Mouse (Mus musculus): Measurements from ENCODE around the gene Mbd3.

The Mbd3 gene

GRCm38 (mm10) chr10:80399191-80399972, at the start of gene Mbd3:
Gene Mbd3, minus strand, starts transcription at chr10:80399550.
- DNase-seq, result peak; percentile 98 to 100

- peak; percentile 65 to 83 for DNase-seq
Observed at GRCm38 (mm10) chr10:80445898-80446601, 46.7 kb upstream of the Mbd3 start.

- DNase-seq, result no peak
Observed at GRCm38 (mm10) chr10:80445052-80445451, 45.7 kb upstream of the Mbd3 start.

GRCm38 (mm10) chr10:80444339-80445045, 45.1 kb upstream of the Mbd3 start:
- DNase-seq, result peak in 1 of 2 experiments; percentile 19

- DNase-seq, result no peak
Observed at GRCm38 (mm10) chr10:80443575-80444278, 44.4 kb upstream of the Mbd3 start.

- DNase-seq, result peak; percentile 35 to 51
Observed at GRCm38 (mm10) chr10:80442989-80443388, 43.6 kb upstream of the Mbd3 start.

- no peak for DNase-seq
Observed at GRCm38 (mm10) chr10:80441598-80441997, 42.2 kb upstream of the Mbd3 start.

- no peak for DNase-seq
Observed at GRCm38 (mm10) chr10:80440031-80440430, 40.7 kb upstream of the Mbd3 start.

GRCm38 (mm10) chr10:80437973-80438372, 38.6 kb upstream of the Mbd3 start:
- no peak for DNase-seq

GRCm38 (mm10) chr10:80436276-80436675, 36.9 kb upstream of the Mbd3 start:
- DNase-seq, result peak in 1 of 2 experiments; percentile 39

GRCm38 (mm10) chr10:80435764-80436163, 36.4 kb upstream of the Mbd3 start:
- DNase-seq, result no peak

- no peak for DNase-seq
Observed at GRCm38 (mm10) chr10:80434823-80435222, 35.5 kb upstream of the Mbd3 start.

GRCm38 (mm10) chr10:80434233-80434592, 34.9 kb upstream of the Mbd3 start:
- DNase-seq, result no peak

- DNase-seq, result peak; percentile 87 to 89
Observed at GRCm38 (mm10) chr10:80433513-80434232, 34.3 kb upstream of the Mbd3 start, which contains the start of gene Tcf3. Gene Tcf3, minus strand, starts transcription at chr10:80433647.

- DNase-seq, result peak in 1 of 2 experiments; percentile 36
Observed at GRCm38 (mm10) chr10:80432936-80433512, 33.7 kb upstream of the Mbd3 start.

GRCm38 (mm10) chr10:80432387-80432785, 33.0 kb upstream of the Mbd3 start:
- no peak for DNase-seq

- peak in 1 of 2 experiments; percentile 43 for DNase-seq
Observed at GRCm38 (mm10) chr10:80431570-80432386, 32.4 kb upstream of the Mbd3 start.

GRCm38 (mm10) chr10:80430375-80430980, 31.1 kb upstream of the Mbd3 start:
- no peak for DNase-seq

GRCm38 (mm10) chr10:80429800-80430199, 30.4 kb upstream of the Mbd3 start:
- DNase-seq, result peak; percentile 49 to 64

GRCm38 (mm10) chr10:80425041-80425440, 25.7 kb upstream of the Mbd3 start:
- no peak for DNase-seq
